Comparison of ENCODE assay signal across 10 mouse cellular contexts in genomic region chr9:29834911-29835310, GRCm38 (mm10).
DNase-seq lines count a peak whose midpoint lies in the region; ATAC-seq lines count a peak whose summit lies in the region.
"Had no signal": no experiment of that assay in that cellular context is flagged by ENCODE, and none has a peak within 500 bp of the region (broad histone marks: within the 10 kb centered on the region; RNA-seq: fewer than 3 reads in every experiment).

No protein-coding gene starts in this region.

- H3K4me3 ChIP-seq in kidney, embryonic 15.5 days (replicated peaks), result no peak overlapping the region
- H3K4me3 ChIP-seq: lung, embryonic 15.5 days had no signal

- H3K4me2 ChIP-seq in kidney, embryonic 15.5 days, result no peak overlapping the region
- H3K4me2 ChIP-seq: lung, embryonic 15.5 days had no signal

- H3K27me3 ChIP-seq in kidney, embryonic 15.5 days, result no peaks in the 10 kb centered on the region
- H3K27me3 ChIP-seq: lung, embryonic 15.5 days had no signal

- H3K4me1 ChIP-seq in kidney, embryonic 15.5 days, result 0 out of 2 replicates have a peak, but pooled peaks cover 4% of the 10 kb centered on the region
- H3K4me1 ChIP-seq: lung, embryonic 15.5 days had no signal

- H3K36me3 ChIP-seq in kidney, embryonic 15.5 days, result no peaks in the 10 kb centered on the region
- H3K36me3 ChIP-seq: G1E; lung, embryonic 15.5 days had no signal

- no peak overlapping the region for H3K9ac ChIP-seq in kidney, embryonic 15.5 days
- H3K9ac ChIP-seq: lung, embryonic 15.5 days had no signal

- no peaks in the 10 kb centered on the region for H3K9me3 ChIP-seq in kidney, embryonic 15.5 days (replicated peaks)
- H3K9me3 ChIP-seq: lung, embryonic 15.5 days had no signal

- WGBS in kidney, embryonic 15.5 days, result 81% methylated on average over 5 of the region's 5 CpGs

- intact Hi-C loops in left cerebral cortex, postnatal 10 days (cut with DNase I), result loop anchor here (10.0 kb wide), 1 partner anchor 110 kb away; no protein-coding TSS in a partner anchor

- peak; percentile 50 for DNase-seq in kidney, adult 18-20 months
- DNase-seq in cerebellum, adult 11 months, result peak; percentile 55
- peak; percentile 32 to 34 for DNase-seq in frontal cortex, postnatal 14 days (ENCODE audit: low spot score in 2 of 2)
- DNase-seq in left cerebral cortex, postnatal 10 days (ENCODE audit: extremely low spot score in 1 of 2, low spot score in 2 of 2), result peak; percentile 37 to 50
- DNase-seq in spleen, postnatal 36 days (ENCODE audit: low spot score in 2 of 2), result no peak
- DNase-seq in urinary bladder, postnatal 25 days (ENCODE audit: low spot score), result no peak
- no peak for DNase-seq in embryo, embryonic 10 days (ENCODE audit: low spot score)

- no peak for ATAC-seq in kidney, embryonic 15.5 days (replicated peaks; ENCODE audit: low FRiP score)

- H3K27ac ChIP-seq in kidney, embryonic 15.5 days, result no peak overlapping the region
- H3K27ac ChIP-seq: lung, embryonic 15.5 days had no signal

Comparison
In these comparisons a context has a peak if more than half of its experiments do, and no peak if none do; other contexts are left out.
1. DNase-seq: peak in kidney, adult 18-20 months (single experiment), cerebellum, adult 11 months (single experiment), frontal cortex, postnatal 14 days (2 of 2) and left cerebral cortex, postnatal 10 days (2 of 2); none in spleen, postnatal 36 days (0 of 2), urinary bladder, postnatal 25 days (single experiment) and embryo, embryonic 10 days (single experiment).